Mouse (Mus musculus): Measurements from ENCODE around the gene Slc39a11. TPM values are rescaled to one million over a fixed set of nuclear protein-coding genes. Genes with fewer than 3 reads are reported as not detected.
"Not testable (repeated sequence)": the region's sequence is repeated elsewhere in the genome, so short reads cannot be mapped to it uniquely, and the experiment has no call there.

The Slc39a11 gene
- polyA plus RNA-seq, 1 experiment from 2014 or later: 37.1 TPM

DNA sequence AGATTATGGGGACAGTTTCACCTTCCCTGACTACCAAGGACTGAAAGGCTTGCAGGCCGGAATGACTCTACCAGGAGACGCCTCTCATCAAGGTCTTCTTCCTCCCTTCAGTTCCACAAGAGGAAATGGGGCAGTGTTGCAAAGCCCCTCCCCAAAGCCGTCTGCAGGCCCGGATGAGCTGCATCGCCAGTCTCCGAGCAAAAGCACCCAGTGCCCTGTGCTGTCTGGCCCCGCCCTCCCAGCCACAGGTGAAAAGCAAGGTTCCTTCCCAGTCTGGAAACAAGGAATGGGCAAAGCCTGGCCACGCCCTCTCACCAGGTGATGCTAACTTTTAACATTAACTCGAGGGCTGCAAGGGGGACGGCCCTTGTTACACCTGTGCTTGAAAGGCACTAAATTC, 16.8 kb upstream of the Slc39a11 start:
- peak overlapping the region; percentile 25; the same call in 1 of the 2 replicates for H3K4me2 ChIP-seq
- H3K36me3 ChIP-seq: peaks cover 25% of the 10 kb centered on the region
- H3K27ac ChIP-seq: peak overlapping the region; percentile 85
- H3K4me1 ChIP-seq: peaks cover 11% of the 10 kb centered on the region
- no peaks in the 10 kb centered on the region for H3K9me3 ChIP-seq
- WGBS: 49% methylated on average over 10 of the region's 10 CpGs
- H3K4me3 ChIP-seq (replicated peaks): no peak overlapping the region
- no peaks in the 10 kb centered on the region for H3K27me3 ChIP-seq (replicated peaks)
- H3K9ac ChIP-seq: no peak overlapping the region
- peak; percentile 49; the same call in 1 of the 2 replicates for ATAC-seq (ENCODE audit: insufficient read depth, low FRiP score, low read depth)

DNA sequence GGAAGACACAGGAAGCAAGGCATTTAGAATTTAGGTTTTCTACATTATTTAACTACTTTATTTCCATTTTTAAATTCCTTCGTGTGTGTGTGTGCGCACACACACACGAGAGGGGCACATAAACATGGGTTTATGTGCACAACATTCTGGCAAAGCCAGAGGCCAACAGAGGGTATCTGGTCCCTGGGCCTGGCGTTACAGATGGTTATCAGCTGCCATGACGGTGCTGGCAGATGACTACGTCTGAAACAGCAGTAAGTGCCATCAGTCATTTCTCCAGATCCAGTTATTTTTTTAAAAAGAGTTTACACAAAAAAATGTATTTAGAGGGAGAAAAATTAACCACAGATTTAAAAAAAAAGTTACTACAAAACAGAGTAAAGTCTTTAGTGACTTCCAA, 16.3 kb upstream of the Slc39a11 start:
- Histone ChIP-seq H3K4me3 (replicated peaks) (no peak overlapping the region), H3K27ac (no peak overlapping the region; the same call in 1 of the 2 replicates), H3K36me3 (peaks cover 26% of the 10 kb centered on the region), H3K9me3 (no peaks in the 10 kb centered on the region), H3K4me1 (peaks cover 11% of the 10 kb centered on the region), H3K4me2 (no peak overlapping the region), H3K27me3 (replicated peaks) (no peaks in the 10 kb centered on the region), H3K9ac (no peak overlapping the region)
- ATAC-seq (ENCODE audit: insufficient read depth, low FRiP score, low read depth): no peak
- WGBS: 64% methylated on average over 6 of the region's 6 CpGs

GRCm38 (mm10) chr11:113664279-113664678, 14.4 kb upstream of the Slc39a11 start:
- Histone ChIP-seq H3K4me3 (replicated peaks) (no peak overlapping the region), H3K9ac (no peak overlapping the region), H3K4me2 (no peak overlapping the region), H3K9me3 (no peaks in the 10 kb centered on the region), H3K27me3 (replicated peaks) (no peaks in the 10 kb centered on the region), H3K4me1 (peaks cover 11% of the 10 kb centered on the region), H3K36me3 (peaks cover 30% of the 10 kb centered on the region), H3K27ac (no peak overlapping the region)
- no peak for ATAC-seq (ENCODE audit: insufficient read depth, low FRiP score, low read depth)
- 73% methylated on average over 2 of the region's 2 CpGs for whole genome bisulfite sequencing

DNA sequence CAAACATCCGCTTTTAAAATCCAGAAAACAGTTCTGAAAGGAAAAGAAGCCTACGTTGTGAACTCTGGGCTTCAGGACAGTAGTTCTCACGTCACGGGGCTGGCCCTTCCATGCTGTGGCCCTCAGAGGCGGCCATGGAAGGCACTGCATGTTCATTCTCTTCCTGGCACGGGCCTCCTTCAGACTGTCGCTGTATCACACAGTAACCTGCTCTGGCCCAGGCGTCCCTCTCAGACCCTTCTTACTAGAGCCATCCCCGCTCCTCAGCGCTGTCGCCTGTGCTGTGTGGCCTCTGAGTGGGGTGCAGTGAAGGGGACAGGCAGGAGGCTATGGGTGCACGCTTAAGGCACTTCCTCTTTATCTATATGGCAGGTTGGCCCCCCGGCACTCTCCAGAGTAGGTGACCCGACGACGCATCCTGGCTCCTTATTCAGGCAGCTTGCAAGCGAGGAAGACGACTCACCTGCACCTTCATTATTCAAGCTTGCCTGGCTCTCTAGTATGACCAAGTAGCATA, 12.0 kb upstream of the Slc39a11 start:
- H3K9ac ChIP-seq: no peak overlapping the region
- H3K9me3 ChIP-seq: no peaks in the 10 kb centered on the region
- no peak overlapping the region for H3K4me3 ChIP-seq (replicated peaks)
- H3K27ac ChIP-seq: no peak overlapping the region
- H3K4me1 ChIP-seq: no peaks in the 10 kb centered on the region
- no peak overlapping the region for H3K4me2 ChIP-seq
- peaks cover 49% of the 10 kb centered on the region for H3K36me3 ChIP-seq
- 90% methylated on average over 18 of the region's 18 CpGs for WGBS
- ATAC-seq (ENCODE audit: insufficient read depth, low FRiP score, low read depth): no peak
- no peaks in the 10 kb centered on the region for H3K27me3 ChIP-seq (replicated peaks)

GRCm38 (mm10) chr11:113660940-113661339, 11.1 kb upstream of the Slc39a11 start:
- no peak overlapping the region for H3K9ac ChIP-seq
- no peak overlapping the region for H3K27ac ChIP-seq
- no peaks in the 10 kb centered on the region for H3K4me1 ChIP-seq
- H3K9me3 ChIP-seq: no peaks in the 10 kb centered on the region
- no peak overlapping the region for H3K4me2 ChIP-seq
- H3K27me3 ChIP-seq (replicated peaks): no peaks in the 10 kb centered on the region
- ATAC-seq (ENCODE audit: insufficient read depth, low FRiP score, low read depth): no peak
- WGBS: 94% methylated on average over 11 of the region's 11 CpGs
- H3K36me3 ChIP-seq: peaks cover 58% of the 10 kb centered on the region
- H3K4me3 ChIP-seq (replicated peaks): no peak overlapping the region

DNA sequence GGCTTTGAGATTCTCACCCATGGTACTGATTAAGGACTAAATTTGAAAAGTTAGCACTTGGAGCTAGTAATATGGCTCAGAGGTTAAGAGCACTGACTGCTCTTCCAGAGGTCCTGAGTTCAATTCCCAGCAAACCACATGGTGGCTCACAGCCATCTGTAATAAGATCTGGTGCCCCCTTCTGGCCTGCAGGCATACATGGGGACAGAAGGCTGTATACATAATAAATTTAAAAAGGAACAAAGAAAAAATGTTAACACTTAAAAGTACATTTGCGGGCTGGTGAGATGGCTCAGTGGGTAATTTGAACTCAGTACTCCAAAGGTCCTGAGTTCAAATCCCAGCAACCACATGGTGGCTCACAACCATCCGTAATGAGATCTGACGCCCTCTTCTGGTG, 10.3 kb upstream of the Slc39a11 start:
- H3K36me3 ChIP-seq: peaks cover 66% of the 10 kb centered on the region
- H3K4me1 ChIP-seq; H3K4me3 ChIP-seq (replicated peaks); ATAC-seq (ENCODE audit: insufficient read depth, low FRiP score, low read depth); H3K9me3 ChIP-seq; H3K4me2 ChIP-seq; H3K27ac ChIP-seq; H3K27me3 ChIP-seq (replicated peaks); H3K9ac ChIP-seq: not testable (repeated sequence)
- WGBS: 93% methylated on average over 3 of the region's 3 CpGs

DNA sequence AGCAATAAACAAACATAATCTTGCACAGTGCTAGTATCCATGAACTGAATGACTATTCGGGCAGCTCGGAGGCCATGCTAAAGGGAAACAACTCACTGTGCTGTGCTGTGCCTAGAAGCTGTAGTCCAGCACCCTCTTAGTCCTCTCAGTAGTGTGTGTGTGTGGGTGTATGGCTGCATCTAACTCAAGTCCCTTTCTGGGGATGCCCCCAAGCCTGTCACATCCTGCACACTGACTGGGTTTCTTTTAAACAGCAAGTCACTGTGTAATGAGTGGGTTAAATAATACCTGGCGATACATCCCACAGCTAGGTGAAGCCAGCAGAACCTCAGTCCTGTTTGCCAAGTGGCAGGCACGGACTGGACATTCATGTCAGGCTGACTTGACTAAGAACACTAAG, 8.9 kb upstream of the Slc39a11 start:
- WGBS: 79% methylated on average over 4 of the region's 4 CpGs
- Histone ChIP-seq H3K4me2 (no peak overlapping the region), H3K9ac (no peak overlapping the region), H3K27me3 (replicated peaks) (no peaks in the 10 kb centered on the region), H3K27ac (no peak overlapping the region), H3K9me3 (no peaks in the 10 kb centered on the region), H3K36me3 (peaks cover 74% of the 10 kb centered on the region), H3K4me1 (no peaks in the 10 kb centered on the region), H3K4me3 (replicated peaks) (no peak overlapping the region)
- no peak for ATAC-seq (ENCODE audit: insufficient read depth, low FRiP score, low read depth)

GRCm38 (mm10) chr11:113658319-113658718, 8.4 kb upstream of the Slc39a11 start:
- no peak overlapping the region for H3K9ac ChIP-seq
- no peaks in the 10 kb centered on the region for H3K27me3 ChIP-seq (replicated peaks)
- H3K4me3 ChIP-seq (replicated peaks): no peak overlapping the region
- ATAC-seq (ENCODE audit: insufficient read depth, low FRiP score, low read depth): no peak
- H3K27ac ChIP-seq: no peak overlapping the region
- no peaks in the 10 kb centered on the region for H3K9me3 ChIP-seq
- no peak overlapping the region for H3K4me2 ChIP-seq
- WGBS: 86% methylated on average over 8 of the region's 8 CpGs
- no peaks in the 10 kb centered on the region for H3K4me1 ChIP-seq
- peaks cover 73% of the 10 kb centered on the region for H3K36me3 ChIP-seq

GRCm38 (mm10) chr11:113657221-113657620, 7.3 kb upstream of the Slc39a11 start:
- no peak overlapping the region for H3K4me2 ChIP-seq
- WGBS: 46% methylated on average over 4 of the region's 4 CpGs
- H3K9me3 ChIP-seq: no peaks in the 10 kb centered on the region
- no peaks in the 10 kb centered on the region for H3K27me3 ChIP-seq (replicated peaks)
- H3K27ac ChIP-seq: no peak overlapping the region
- H3K4me1 ChIP-seq: no peaks in the 10 kb centered on the region
- no peak for ATAC-seq (ENCODE audit: insufficient read depth, low FRiP score, low read depth)
- no peak overlapping the region for H3K9ac ChIP-seq
- peaks cover 79% of the 10 kb centered on the region for H3K36me3 ChIP-seq
- no peak overlapping the region for H3K4me3 ChIP-seq (replicated peaks)

DNA sequence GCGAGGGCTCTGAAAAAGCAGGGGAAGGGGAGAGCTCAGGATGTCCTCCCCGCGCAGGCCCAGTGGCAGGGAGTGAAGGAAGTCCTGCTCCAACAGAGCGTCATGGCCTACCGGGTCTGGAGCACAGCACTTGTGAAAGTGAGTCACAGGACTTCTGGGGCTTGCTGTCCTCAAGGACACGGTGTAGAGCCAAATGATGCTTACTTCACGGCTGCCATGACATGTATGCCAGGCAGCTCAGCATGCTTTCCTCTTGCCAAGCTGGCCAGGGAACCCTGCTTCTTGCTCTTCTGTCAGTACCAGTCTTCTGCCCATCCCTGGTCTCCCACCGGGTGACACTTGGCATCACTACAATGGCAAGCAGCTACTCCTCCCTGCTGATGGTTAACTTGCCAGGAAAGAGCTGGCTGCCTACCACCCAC, 6.6 kb upstream of the Slc39a11 start:
- H3K4me3 ChIP-seq (replicated peaks): no peak overlapping the region
- WGBS: 88% methylated on average over 8 of the region's 8 CpGs
- peaks cover 72% of the 10 kb centered on the region for H3K36me3 ChIP-seq
- H3K4me1 ChIP-seq: peaks cover 4% of the 10 kb centered on the region; the same call in 1 of the 2 replicates
- no peak for ATAC-seq (ENCODE audit: insufficient read depth, low FRiP score, low read depth)
- no peak overlapping the region for H3K9ac ChIP-seq
- H3K27me3 ChIP-seq (replicated peaks): no peaks in the 10 kb centered on the region
- no peak overlapping the region for H3K27ac ChIP-seq
- H3K9me3 ChIP-seq: no peaks in the 10 kb centered on the region
- H3K4me2 ChIP-seq: no peak overlapping the region

DNA sequence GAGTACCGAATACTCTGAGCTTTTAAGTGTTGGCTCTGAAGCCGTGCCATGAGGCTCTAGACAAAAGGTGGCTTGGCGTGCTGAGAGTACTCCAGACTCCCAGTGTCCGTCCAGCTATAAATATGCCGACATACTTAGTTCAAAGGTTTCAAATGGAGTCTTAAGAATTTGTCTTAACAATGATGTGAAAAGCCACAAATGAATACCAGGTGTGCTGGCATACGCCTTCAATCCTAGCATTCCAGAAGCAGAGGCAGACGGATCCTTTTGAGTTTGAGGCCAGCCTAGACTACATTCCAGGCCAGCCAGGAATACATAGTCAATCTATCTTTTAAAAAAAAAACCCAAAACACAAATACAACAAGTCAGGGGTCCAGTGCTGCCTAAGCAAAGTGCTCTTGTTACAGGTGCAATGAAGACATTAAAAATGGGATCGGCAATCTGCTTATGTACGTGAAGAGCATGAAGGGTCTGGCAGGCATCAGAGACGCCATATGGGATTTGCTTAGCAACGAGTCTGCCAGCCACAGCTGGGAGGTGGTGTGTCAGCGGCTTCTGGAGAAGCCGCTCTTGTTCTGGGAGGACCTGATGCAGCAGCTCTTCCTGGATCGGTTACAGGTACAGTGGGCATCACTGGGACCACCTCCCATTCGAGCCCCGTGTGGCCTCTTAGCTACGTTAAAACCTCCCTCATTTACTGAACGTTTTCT, 4.8 kb upstream of the Slc39a11 start:
- H3K9ac ChIP-seq: no peak overlapping the region
- no peak overlapping the region for H3K4me3 ChIP-seq (replicated peaks)
- H3K4me2 ChIP-seq: no peak overlapping the region
- H3K36me3 ChIP-seq: peaks cover 62% of the 10 kb centered on the region
- 83% methylated on average over 18 of the region's 18 CpGs for WGBS
- H3K27ac ChIP-seq: no peak overlapping the region
- no peak for ATAC-seq (ENCODE audit: insufficient read depth, low FRiP score, low read depth)
- H3K27me3 ChIP-seq (replicated peaks): no peaks in the 10 kb centered on the region
- peaks cover 14% of the 10 kb centered on the region for H3K4me1 ChIP-seq
- no peaks in the 10 kb centered on the region for H3K9me3 ChIP-seq

GRCm38 (mm10) chr11:113654105-113654504, 4.2 kb upstream of the Slc39a11 start:
- no peak for ATAC-seq (ENCODE audit: insufficient read depth, low FRiP score, low read depth)
- H3K4me1 ChIP-seq: peaks cover 14% of the 10 kb centered on the region
- no peak overlapping the region for H3K4me2 ChIP-seq
- H3K9ac ChIP-seq: no peak overlapping the region
- H3K9me3 ChIP-seq: no peaks in the 10 kb centered on the region
- peaks cover 62% of the 10 kb centered on the region for H3K36me3 ChIP-seq
- H3K27me3 ChIP-seq (replicated peaks): no peaks in the 10 kb centered on the region
- no peak overlapping the region for H3K4me3 ChIP-seq (replicated peaks)
- no peak overlapping the region for H3K27ac ChIP-seq
- WGBS: 93% methylated on average over 15 of the region's 15 CpGs

Data from stomach, embryonic 15.5 days (tissue).